Mouse (Mus musculus) midbrain, embryonic 15.5 days (tissue): ENCODE results near the gene Mccc1. TPM values are rescaled to one million over a fixed set of nuclear protein-coding genes. Genes with fewer than 3 reads are reported as not detected.
A peak's percentile ranks its signal among the peaks of the same experiment; 100 is the strongest.

Experiments used
- ATAC-seq: fragments of 200-750 bp; cut with Nextera tagmentation; replicated peaks from 2 replicates; pipeline ENCODE4 v1.8.0; 2017; ENCODE audit warnings: moderate TSS enrichment
- H3K27ac ChIP-seq: fragments of 300-500 bp; sonication (generic); 2 replicates; pipeline ENCODE4 v1.5.1; 2015; ENCODE audit warnings: mild to moderate bottlenecking, inconsistent platforms
- H3K27me3 ChIP-seq: fragments of 300-500 bp; sonication (generic); replicated peaks from 2 replicates; pipeline ENCODE4 v1.6.1; 2015; ENCODE audit warnings: inconsistent platforms
- H3K36me3 ChIP-seq: fragments of 300-500 bp; sonication (generic); replicated peaks from 2 replicates; pipeline ENCODE4 v1.6.1; 2015; ENCODE audit warnings: inconsistent platforms
- H3K4me1 ChIP-seq: fragments of 300-500 bp; sonication (generic); 2 replicates; pipeline ENCODE4 v1.6.1; 2015; ENCODE audit warnings: inconsistent platforms
- H3K4me2 ChIP-seq: fragments of 300-500 bp; sonication (generic); 2 replicates; pipeline ENCODE4 v1.6.1; 2015; ENCODE audit warnings: inconsistent platforms, mild to moderate bottlenecking, moderate library complexity
- H3K4me3 ChIP-seq: fragments of 300-500 bp; sonication (generic); 2 replicates; pipeline ENCODE4 v1.5.1; 2015; ENCODE audit warnings: mild to moderate bottlenecking, inconsistent platforms
- H3K9ac ChIP-seq: fragments of 300-500 bp; sonication (generic); 2 replicates; pipeline ENCODE4 v1.6.1; 2015; ENCODE audit warnings: mild to moderate bottlenecking, inconsistent platforms
- H3K9me3 ChIP-seq: fragments of 300-500 bp; sonication (generic); 2 replicates; pipeline ENCODE4 v1.6.1; 2016; ENCODE audit warnings: inconsistent platforms
- WGBS: fragments of 180-500 bp; shearing (Covaris S2); methylation state at CpG from one replicate; pipeline ENCODE4 v1.1.7; 2015; ENCODE audit warnings: mixed read lengths; 5-methylcytosine and 5-hydroxymethylcytosine counted together
- polyA plus RNA-seq: library from polyadenylated mRNA; unstranded; fragments of >200 nt; fragmentation: Nextera tagmentation; extraction: Ambion mirVana; gene quantifications from 2 replicates; pipeline ENCODE4 v1.2.1, GENCODE M21; 2015

Mccc1 gene
- polyA plus RNA-seq, 1 experiment from 2014 or later, result 31.5 TPM

DNA sequence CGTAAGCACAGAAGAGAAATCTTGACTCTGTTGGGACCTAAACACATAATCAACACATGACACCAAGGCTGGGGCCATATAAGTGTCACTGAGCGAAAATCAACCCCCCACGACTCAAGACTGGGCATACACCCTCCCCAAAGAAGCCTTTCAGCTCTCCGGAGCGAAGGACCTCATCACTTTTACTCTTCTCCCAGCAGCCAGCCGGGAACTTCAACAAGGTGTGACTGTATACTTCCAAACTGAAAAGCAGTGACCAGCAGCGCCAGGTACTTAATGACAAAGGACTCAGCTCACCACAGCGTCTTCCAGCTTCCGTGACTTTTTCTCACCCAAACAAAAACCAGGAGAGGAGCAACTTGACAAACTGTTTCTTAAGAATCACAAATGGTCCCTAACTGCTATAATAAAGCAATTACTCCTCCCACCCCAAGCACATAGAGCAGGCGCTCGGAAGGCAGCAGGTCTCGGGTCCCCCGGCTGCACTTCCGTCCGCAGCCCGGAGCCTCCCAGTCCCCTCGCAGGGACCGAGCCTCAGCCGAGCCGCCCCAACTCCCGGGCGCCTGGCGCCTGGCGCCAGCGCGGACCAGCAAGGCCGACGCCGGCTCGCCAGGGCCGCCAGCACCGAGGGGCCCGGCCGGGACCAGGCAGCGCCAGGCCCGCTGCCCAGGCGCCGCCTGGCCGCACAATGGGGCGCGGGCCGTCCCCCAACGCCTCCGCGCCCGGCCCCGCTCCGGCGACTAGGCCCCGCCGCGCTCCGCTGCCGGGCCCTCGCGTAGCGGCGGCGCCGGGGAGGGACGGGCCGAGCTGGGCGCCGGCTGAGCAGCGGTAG, 68.4 kb downstream of the Mccc1 start:
- Histone ChIP-seq H3K4me1 (peaks cover 27% of the 10 kb centered on the region), H3K9ac (peak overlapping the region; percentile 78), H3K36me3 (no peaks in the 10 kb centered on the region), H3K9me3 (no peaks in the 10 kb centered on the region), H3K27me3 (no peaks in the 10 kb centered on the region), H3K4me3 (peak overlapping the region; percentile 65), H3K4me2 (peak overlapping the region; percentile 89), H3K27ac (peak overlapping the region; percentile 83)
- under 1% methylated on average over 64 of the region's 65 CpGs for WGBS
- ATAC-seq, result peak; percentile 10

DNA sequence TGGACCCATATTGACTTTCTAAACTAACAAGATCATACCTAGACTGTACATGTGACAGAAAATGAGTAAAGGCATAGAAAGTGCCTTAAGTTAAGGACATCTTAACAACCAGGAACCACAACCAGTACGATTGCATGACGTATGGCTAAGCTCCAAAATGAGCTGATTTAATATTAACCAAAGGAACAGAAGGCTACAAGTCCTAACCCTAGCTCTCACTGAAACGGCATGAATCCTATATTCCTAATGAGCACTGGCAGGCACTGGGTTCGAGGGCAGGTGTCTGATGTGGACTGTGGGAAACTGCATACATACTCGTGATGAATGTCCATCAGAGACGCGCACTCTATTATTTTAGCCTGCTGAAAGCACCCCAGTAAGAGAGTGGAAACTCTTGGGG, 69.1 kb downstream of the Mccc1 start:
- H3K27ac ChIP-seq, result no peak overlapping the region
- peak overlapping the region; percentile 65 for H3K4me3 ChIP-seq
- WGBS, result 33% methylated on average over 7 of the region's 7 CpGs
- peak overlapping the region; percentile 89 for H3K4me2 ChIP-seq
- no peaks in the 10 kb centered on the region for H3K36me3 ChIP-seq
- H3K4me1 ChIP-seq, result peaks cover 27% of the 10 kb centered on the region
- no peak for ATAC-seq
- H3K27me3 ChIP-seq, result no peaks in the 10 kb centered on the region
- peak overlapping the region; percentile 78 for H3K9ac ChIP-seq
- no peaks in the 10 kb centered on the region for H3K9me3 ChIP-seq

DNA sequence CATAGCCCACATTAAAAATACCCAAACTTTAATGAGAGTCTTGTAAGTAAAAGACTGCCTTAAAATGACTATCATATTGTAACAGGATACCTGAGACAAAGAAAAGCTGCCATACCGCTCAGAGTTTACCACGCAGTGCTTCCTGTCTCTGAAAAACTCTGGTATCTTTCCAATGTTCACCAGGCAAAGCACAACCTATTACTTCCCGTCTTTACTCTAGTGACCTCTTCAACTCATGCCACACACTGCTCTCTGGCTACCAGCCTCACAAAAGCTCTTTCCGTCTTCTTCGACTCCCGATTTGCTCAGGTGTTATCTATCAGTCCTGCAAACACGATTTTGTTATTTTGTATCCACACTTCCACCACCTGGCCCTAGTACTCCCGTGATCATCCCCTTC, 70.6 kb downstream of the Mccc1 start:
- no peak for ATAC-seq
- Histone ChIP-seq H3K9ac (no peak overlapping the region), H3K4me2 (no peak overlapping the region), H3K9me3 (no peaks in the 10 kb centered on the region), H3K36me3 (no peaks in the 10 kb centered on the region), H3K27me3 (no peaks in the 10 kb centered on the region), H3K27ac (no peak overlapping the region), H3K4me1 (peaks cover 27% of the 10 kb centered on the region), H3K4me3 (no peak overlapping the region)
- WGBS, result 79% methylated on average over 8 of the region's 8 CpGs

DNA sequence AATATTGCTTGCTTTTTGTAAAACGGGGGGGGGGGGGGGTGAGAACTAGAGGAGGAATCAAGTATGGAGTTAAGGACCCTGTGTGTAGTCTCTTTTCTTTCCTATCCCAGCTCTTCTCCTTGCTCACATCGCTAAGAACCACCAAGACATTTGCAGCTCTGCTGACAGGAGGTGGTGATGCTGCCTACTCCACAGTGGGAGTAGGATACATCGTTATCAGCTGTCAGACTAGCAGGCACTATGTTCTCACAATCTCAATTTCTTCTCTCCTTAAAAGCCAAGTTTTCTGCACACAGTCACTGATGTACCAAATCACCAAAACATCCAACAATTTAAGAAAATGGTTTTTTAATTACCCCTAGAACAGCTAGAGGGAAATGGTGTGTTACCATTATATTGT, 71.1 kb downstream of the Mccc1 start:
- Histone ChIP-seq H3K27ac (no peak overlapping the region), H3K9me3 (no peaks in the 10 kb centered on the region), H3K27me3 (no peaks in the 10 kb centered on the region), H3K36me3 (no peaks in the 10 kb centered on the region), H3K9ac (no peak overlapping the region), H3K4me1 (peaks cover 27% of the 10 kb centered on the region), H3K4me3 (no peak overlapping the region), H3K4me2 (no peak overlapping the region)
- WGBS, result 73% methylated on average over 3 of the region's 3 CpGs
- ATAC-seq, result no peak

DNA sequence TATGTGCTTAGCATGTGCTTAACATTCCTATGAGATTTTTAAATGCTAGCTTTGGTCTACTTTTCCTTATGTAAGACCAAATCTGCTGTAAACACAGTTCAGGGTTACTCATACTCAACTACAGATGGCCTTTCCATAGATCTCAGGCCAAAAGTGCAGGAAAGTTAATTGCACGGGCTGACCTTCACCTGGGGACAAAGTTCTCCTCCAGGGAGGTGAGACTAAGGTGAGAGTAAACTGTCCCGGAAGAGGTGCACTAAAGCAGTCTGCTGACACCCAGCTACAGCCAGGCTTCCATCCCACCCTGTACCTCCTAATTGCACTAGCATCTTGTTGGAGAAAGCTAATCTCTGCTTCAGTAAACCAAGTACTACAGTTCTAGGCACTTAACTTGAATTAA, 74.6 kb downstream of the Mccc1 start:
- H3K27me3 ChIP-seq, result no peaks in the 10 kb centered on the region
- no peaks in the 10 kb centered on the region for H3K36me3 ChIP-seq
- no peak overlapping the region for H3K27ac ChIP-seq
- H3K9me3 ChIP-seq, result no peaks in the 10 kb centered on the region
- H3K4me3 ChIP-seq, result no peak overlapping the region
- no peak for ATAC-seq
- WGBS, result 92% methylated on average over 2 of the region's 2 CpGs
- H3K9ac ChIP-seq, result no peak overlapping the region
- H3K4me1 ChIP-seq, result peaks cover 7% of the 10 kb centered on the region
- no peak overlapping the region for H3K4me2 ChIP-seq

DNA sequence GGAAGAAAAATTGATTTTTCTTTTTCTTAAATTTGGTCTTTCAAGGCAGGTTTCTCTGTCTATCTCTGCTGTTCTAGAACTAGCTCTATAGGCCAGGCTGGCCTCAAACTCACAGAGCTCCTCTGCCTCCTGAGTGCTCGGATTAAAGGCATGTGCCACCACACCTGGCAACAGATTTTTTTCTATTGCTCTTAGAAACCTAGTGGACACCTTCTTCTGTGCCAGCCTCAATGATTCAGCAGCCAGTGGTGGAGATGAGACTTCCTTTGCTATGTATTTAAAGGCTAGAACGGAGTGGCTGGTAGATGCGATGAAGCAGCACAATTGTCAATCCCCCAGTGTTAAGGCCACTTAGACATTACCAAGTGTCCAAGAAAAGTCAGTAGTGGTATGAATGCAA, 76.5 kb downstream of the Mccc1 start:
- H3K4me2 ChIP-seq, result no peak overlapping the region
- ATAC-seq, result no peak
- WGBS, result 78% methylated on average over 3 of the region's 3 CpGs
- no peak overlapping the region for H3K4me3 ChIP-seq
- H3K36me3 ChIP-seq, result no peaks in the 10 kb centered on the region
- H3K9ac ChIP-seq, result no peak overlapping the region
- H3K9me3 ChIP-seq, result no peaks in the 10 kb centered on the region
- no peak overlapping the region for H3K27ac ChIP-seq
- no peaks in the 10 kb centered on the region for H3K27me3 ChIP-seq
- H3K4me1 ChIP-seq, result no peaks in the 10 kb centered on the region

DNA sequence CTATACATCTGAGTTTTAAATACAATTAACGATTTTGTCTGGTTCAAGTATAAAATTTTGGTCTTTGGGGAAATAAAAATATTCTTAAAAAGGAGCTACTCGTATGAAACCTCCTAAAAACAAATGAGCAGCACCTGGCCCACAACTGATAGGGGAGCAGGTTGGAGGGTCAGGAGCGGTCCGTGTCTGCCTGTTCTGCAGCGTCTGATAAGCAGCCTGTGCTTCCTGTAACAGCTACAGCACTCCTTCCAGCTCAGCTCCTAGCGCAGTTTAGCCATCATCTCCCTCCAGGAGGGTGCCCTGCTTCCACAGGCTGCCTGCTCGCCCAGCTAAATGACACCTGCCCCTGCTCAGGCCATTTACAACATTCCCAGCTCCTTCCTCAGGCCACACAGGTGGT, 77.0 kb downstream of the Mccc1 start:
- H3K4me1 ChIP-seq, result no peaks in the 10 kb centered on the region
- no peaks in the 10 kb centered on the region for H3K27me3 ChIP-seq
- H3K4me2 ChIP-seq, result no peak overlapping the region
- WGBS, result 72% methylated on average over 7 of the region's 7 CpGs
- H3K36me3 ChIP-seq, result no peaks in the 10 kb centered on the region
- no peak overlapping the region for H3K9ac ChIP-seq
- H3K27ac ChIP-seq, result no peak overlapping the region
- no peaks in the 10 kb centered on the region for H3K9me3 ChIP-seq
- no peak for ATAC-seq
- H3K4me3 ChIP-seq, result no peak overlapping the region

DNA sequence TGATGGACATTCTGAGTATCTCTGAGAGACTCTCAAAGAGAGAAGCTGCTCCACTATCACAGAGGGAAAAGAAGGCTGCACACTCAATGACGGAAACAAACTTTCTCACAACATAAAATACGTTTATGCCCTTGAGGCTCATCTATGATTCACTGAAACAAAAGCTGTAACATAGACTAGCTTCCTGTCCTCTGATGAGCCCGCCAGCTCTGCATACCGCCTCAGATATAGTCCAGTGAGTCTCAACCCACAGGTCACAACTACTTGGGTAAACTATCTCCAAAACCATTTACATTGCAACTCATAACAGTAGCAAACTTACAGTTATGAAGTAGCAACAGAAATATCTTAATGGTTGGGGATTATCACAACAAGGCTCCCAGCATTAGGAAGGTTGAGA, 78.0 kb downstream of the Mccc1 start:
- H3K27ac ChIP-seq, result no peak overlapping the region
- no peak overlapping the region for H3K4me3 ChIP-seq
- no peaks in the 10 kb centered on the region for H3K27me3 ChIP-seq
- no peak overlapping the region for H3K4me2 ChIP-seq
- no peaks in the 10 kb centered on the region for H3K36me3 ChIP-seq
- 89% methylated on average over 4 of the region's 4 CpGs for WGBS
- H3K9ac ChIP-seq, result no peak overlapping the region
- no peaks in the 10 kb centered on the region for H3K4me1 ChIP-seq
- no peaks in the 10 kb centered on the region for H3K9me3 ChIP-seq
- ATAC-seq, result no peak

DNA sequence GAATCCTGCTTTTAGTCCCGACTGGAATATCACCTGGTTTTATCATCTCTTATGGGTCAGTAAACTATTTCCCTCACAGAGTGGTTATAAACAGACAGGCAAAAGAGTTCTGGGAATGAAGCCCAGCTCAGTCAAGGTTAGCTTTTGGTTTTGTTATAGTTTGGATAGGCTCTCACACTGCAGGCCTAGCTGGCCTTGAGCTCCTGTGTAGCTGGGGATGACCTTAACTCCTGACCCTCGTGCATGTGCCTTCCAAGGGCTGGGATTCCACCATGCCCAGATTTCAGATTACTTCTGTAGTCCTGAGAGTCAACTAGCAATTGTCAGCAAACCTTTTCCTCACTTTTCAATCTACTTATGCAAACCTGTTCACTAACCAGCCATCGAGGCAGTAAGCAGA, 82.2 kb downstream of the Mccc1 start:
- peaks cover 9% of the 10 kb centered on the region; the same call in 1 of the 2 replicates for H3K36me3 ChIP-seq
- no peaks in the 10 kb centered on the region for H3K4me1 ChIP-seq
- H3K4me3 ChIP-seq, result no peak overlapping the region
- H3K9me3 ChIP-seq, result no peaks in the 10 kb centered on the region
- ATAC-seq, result no peak
- WGBS, result 87% methylated on average over 3 of the region's 3 CpGs
- no peak overlapping the region for H3K9ac ChIP-seq
- no peaks in the 10 kb centered on the region for H3K27me3 ChIP-seq
- no peak overlapping the region for H3K4me2 ChIP-seq
- H3K27ac ChIP-seq, result no peak overlapping the region

Other genes starting within 250 kb of the Mccc1 start
- gene Atp11b, start 246.6 kb downstream of the Mccc1 start, polyA plus RNA-seq, result 34.6 and 38.8 TPM in 2 replicates
- 99.5 and 107 TPM in 2 replicates for gene Dcun1d1, start 63.2 kb downstream of the Mccc1 start, polyA plus RNA-seq
- gene Ccdc144b, start 52.9 kb upstream of the Mccc1 start, polyA plus RNA-seq, result not detected in 2 replicates
- gene Acad9, start 65.3 kb upstream of the Mccc1 start, polyA plus RNA-seq, result 85.8 and 87.0 TPM in 2 replicates
- 16.3 and 18.0 TPM in 2 replicates for gene D3Ertd254e, start 150.3 kb upstream of the Mccc1 start, polyA plus RNA-seq
- gene Qrfpr, start 221.6 kb upstream of the Mccc1 start, polyA plus RNA-seq, result 0.89 and 1.7 TPM in 2 replicates